In genomic region chr7:134961608-134962007, GRCm38 (mm10) we compare ENCODE assay signal across 17 mouse cellular contexts. TPM values are rescaled to one million over a fixed set of nuclear protein-coding genes. Genes with fewer than 3 reads are reported as not detected.
"Had no signal": no experiment of that assay in that cellular context is flagged by ENCODE, and none has a peak within 500 bp of the region (broad histone marks: within the 10 kb centered on the region; RNA-seq: fewer than 3 reads in every experiment).

No protein-coding gene starts in this region.

- H3K36me3 ChIP-seq: liver, embryonic 13.5 days; liver, embryonic 15.5 days; midbrain, embryonic 13.5 days; midbrain, embryonic 15.5 days; neural tube, embryonic 12.5 days; stomach, embryonic 15.5 days had no signal

- H3K9ac ChIP-seq: liver, embryonic 13.5 days; liver, embryonic 15.5 days; liver, postnatal 0 days; midbrain, embryonic 13.5 days; midbrain, embryonic 15.5 days; neural tube, embryonic 12.5 days; stomach, embryonic 15.5 days had no signal

- H3K4me1 ChIP-seq: liver, embryonic 13.5 days; liver, embryonic 15.5 days; megakaryocyte, embryonic 14.5 days; midbrain, embryonic 13.5 days; midbrain, embryonic 15.5 days; neural tube, embryonic 12.5 days; stomach, embryonic 15.5 days had no signal

- H3K4me2 ChIP-seq: liver, embryonic 11.5 days; liver, embryonic 13.5 days; liver, embryonic 15.5 days; midbrain, embryonic 11.5 days; midbrain, embryonic 13.5 days; midbrain, embryonic 15.5 days; neural tube, embryonic 12.5 days; stomach, embryonic 15.5 days had no signal

- H3K27me3 ChIP-seq: liver, embryonic 13.5 days; liver, embryonic 15.5 days; megakaryocyte, embryonic 14.5 days; midbrain, embryonic 13.5 days; midbrain, embryonic 15.5 days; neural tube, embryonic 12.5 days; stomach, embryonic 15.5 days had no signal

- ATAC-seq: liver, postnatal 0 days; midbrain, embryonic 13.5 days; midbrain, embryonic 15.5 days had no signal

- H3K27ac ChIP-seq: liver, embryonic 13.5 days; liver, embryonic 15.5 days; macrophage; midbrain, embryonic 13.5 days; midbrain, embryonic 15.5 days; neural tube, embryonic 12.5 days; stomach, embryonic 15.5 days; stomach, postnatal 0 days had no signal

- H3K4me3 ChIP-seq: liver, embryonic 13.5 days; liver, embryonic 15.5 days; megakaryocyte, embryonic 14.5 days; midbrain, embryonic 13.5 days; midbrain, embryonic 15.5 days; neural tube, embryonic 12.5 days; stomach, embryonic 15.5 days had no signal

- DNase-seq: liver, embryonic 13.5 days; liver, postnatal 0 days; lung, postnatal 10 days; right cerebral cortex, postnatal 14 days; thymus, adult 2 months had no signal

- H3K9me3 ChIP-seq: liver, embryonic 13.5 days; liver, embryonic 15.5 days; midbrain, embryonic 13.5 days; midbrain, embryonic 15.5 days; neural tube, embryonic 12.5 days; stomach, embryonic 15.5 days had no signal

RNA-seq across cellular contexts. Expression of gene Fam196a, which starts 23.4 kb away (rescaled TPM):
- polyA plus RNA-seq: macrophage; spleen, adult 2 months; thymus, adult 2 months; urinary bladder, adult 2 months had no signal
